In the genomic region with DNA sequence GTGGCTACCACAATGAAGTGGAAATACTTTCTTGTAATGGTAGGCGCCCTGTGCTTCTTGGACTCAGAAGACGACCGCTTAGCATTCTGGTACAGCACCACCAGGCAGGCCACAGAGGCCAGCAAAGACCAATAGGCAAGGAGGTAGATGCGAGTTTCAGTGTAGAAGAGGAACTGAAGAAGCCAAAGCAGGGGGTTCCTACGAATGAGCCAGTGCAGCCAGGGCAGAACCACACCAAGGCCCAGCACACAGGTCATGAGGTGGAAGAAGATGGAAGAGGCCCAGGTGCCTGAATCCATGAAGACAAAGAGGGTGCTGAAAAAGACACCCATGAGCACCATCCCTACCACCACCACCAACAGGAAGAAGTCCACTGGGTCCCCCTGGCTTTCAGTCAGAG, we compare ENCODE assay signal across 10 mouse cellular contexts. TPM values are rescaled to one million over a fixed set of nuclear protein-coding genes. Genes with fewer than 3 reads are reported as not detected.
A peak's percentile ranks its signal among the peaks of the same experiment; 100 is the strongest.
DNase-seq lines count a peak whose midpoint lies in the region; ATAC-seq and TF ChIP-seq lines count a peak whose summit lies in the region.
"Had no signal": no experiment of that assay in that cellular context is flagged by ENCODE, and none has a peak within 500 bp of the region (broad histone marks: within the 10 kb centered on the region; RNA-seq: fewer than 3 reads in every experiment).

No protein-coding gene starts in this region.

- peak overlapping the region; percentile 82 to 86; a peak in 3 of 4 replicates for H3K4me3 ChIP-seq in heart, embryonic 14.5 days (ENCODE audit: control insufficient read depth in 1 of 2, insufficient read depth in 1 of 2, low read depth in 1 of 2, low read length in 2 of 2)
- peak overlapping the region; percentile 89 to 93 for H3K4me3 ChIP-seq in MEL (ENCODE audit: control insufficient read depth in 1 of 2, insufficient read depth in 1 of 2, low read depth in 2 of 2, low read length in 2 of 2)
- peak overlapping the region; percentile 90 for H3K4me3 ChIP-seq in hindbrain, embryonic 14.5 days (replicated peaks; ENCODE audit: low read length)
- H3K4me3 ChIP-seq in midbrain, embryonic 14.5 days (replicated peaks; ENCODE audit: low read depth, low read length), result peak overlapping the region; percentile 92; the same call in 1 of the 2 replicates

- no peak for DNase-seq in heart, adult 9 months (ENCODE audit: low spot score in 2 of 2)
- DNase-seq in MEL (ENCODE audit: low read depth, low spot score), result peak; percentile 28
- DNase-seq in hindbrain, embryonic 14.5 days (ENCODE audit: low spot score), result no peak
- no peak for DNase-seq in midbrain, embryonic 14.5 days
- no peak for DNase-seq in embryo, embryonic 9.5 days (ENCODE audit: extremely low spot score)
- DNase-seq in right cerebral cortex, postnatal 25 days, result no peak
- no peak for DNase-seq in cerebellum, postnatal 14 days

- H3K36me3 ChIP-seq in heart, embryonic 14.5 days (ENCODE audit: control insufficient read depth, insufficient read depth, low read length), result peaks cover 7% of the 10 kb centered on the region
- peaks cover 0 to 12% of the 10 kb centered on the region in 2 experiments; a peak in 3 of 4 replicates for H3K36me3 ChIP-seq in MEL (ENCODE audit: control insufficient read depth in 1 of 2, insufficient read depth in 2 of 2, low read length in 2 of 2)
- 0 out of 2 replicates have a peak, but pooled peaks cover 11% of the 10 kb centered on the region for H3K36me3 ChIP-seq in hindbrain, embryonic 14.5 days (replicated peaks; ENCODE audit: control insufficient read depth, insufficient read depth)
- peaks cover 6% of the 10 kb centered on the region for H3K36me3 ChIP-seq in midbrain, embryonic 14.5 days (ENCODE audit: control insufficient read depth, insufficient read depth, low read length)

- peak overlapping the region; percentile 85 for H3K4me2 ChIP-seq in heart, embryonic 14.5 days (ENCODE audit: low read length)
- H3K4me2 ChIP-seq in hindbrain, embryonic 14.5 days (replicated peaks), result peak overlapping the region; percentile 92
- H3K4me2 ChIP-seq in midbrain, embryonic 14.5 days (ENCODE audit: low read length), result peak overlapping the region; percentile 91

- H3K27ac ChIP-seq in heart, embryonic 14.5 days (replicated peaks in 1 of 2; ENCODE audit: control insufficient read depth in 1 of 2, insufficient read depth in 1 of 2, low read depth in 2 of 2, low read length in 2 of 2), result no peak overlapping the region
- H3K27ac ChIP-seq in MEL (ENCODE audit: control insufficient read depth, low read depth, low read length), result no peak overlapping the region
- no peak overlapping the region for H3K27ac ChIP-seq in hindbrain, embryonic 14.5 days
- H3K27ac ChIP-seq in midbrain, embryonic 14.5 days (replicated peaks; ENCODE audit: low read depth, low read length), result no peak overlapping the region

- no peaks in the 10 kb centered on the region for H3K9me3 ChIP-seq in heart, embryonic 14.5 days (ENCODE audit: control insufficient read depth, low read length)
- H3K9me3 ChIP-seq in MEL (replicated peaks; ENCODE audit: insufficient read depth, low read length), result no peaks in the 10 kb centered on the region
- no peaks in the 10 kb centered on the region for H3K9me3 ChIP-seq in hindbrain, embryonic 14.5 days (ENCODE audit: control insufficient read depth, low read length)
- H3K9me3 ChIP-seq in midbrain, embryonic 14.5 days (ENCODE audit: control insufficient read depth, low read length), result no peaks in the 10 kb centered on the region

- peaks cover 43% of the 10 kb centered on the region for H3K79me2 ChIP-seq in MEL (ENCODE audit: control insufficient read depth, insufficient read depth, low read length, poor library complexity)

- TF ChIP-seq POLR2A in MEL (IDR thresholded peaks at IDR 0.05; ENCODE audit: control insufficient read depth in 1 of 2, insufficient read depth in 1 of 2, low read depth in 1 of 2, low read length in 2 of 2, poor library complexity in 1 of 2), result no peak

- WGBS in heart, embryonic 14.5 days, result 97% methylated on average over 5 of the region's 5 CpGs
- 91% methylated on average over 5 of the region's 5 CpGs for WGBS in hindbrain, embryonic 14.5 days
- 93% methylated on average over 5 of the region's 5 CpGs for WGBS in midbrain, embryonic 14.5 days

- no peak overlapping the region; the same call in 1 of the 2 replicates for H3K9ac ChIP-seq in heart, embryonic 14.5 days (ENCODE audit: low read length)
- H3K9ac ChIP-seq in MEL (ENCODE audit: control insufficient read depth, low read depth, low read length, poor library complexity, severe bottlenecking), result peak overlapping the region; percentile 85
- H3K9ac ChIP-seq in hindbrain, embryonic 14.5 days, result no peak overlapping the region
- no peak overlapping the region; the same call in 1 of the 2 replicates for H3K9ac ChIP-seq in midbrain, embryonic 14.5 days (replicated peaks; ENCODE audit: low read length)

- TF ChIP-seq CTCF in MEL (IDR thresholded peaks at IDR 0.05 in 2 of 3, conservative IDR thresholded peaks at IDR 0.05 in 1 of 3; ENCODE audit: control insufficient read depth in 1 of 3, insufficient read depth in 1 of 3, low read depth in 2 of 3, low read length in 3 of 3, poor library complexity in 1 of 3, severe bottlenecking in 1 of 3), result no peak

- ATAC-seq in heart, embryonic 14.5 days (ENCODE audit: insufficient number of reproducible peaks, insufficient read depth, low FRiP score, low read depth), result no peak
- no peak for ATAC-seq in hindbrain, embryonic 14.5 days (ENCODE audit: low FRiP score)
- no peak for ATAC-seq in midbrain, embryonic 14.5 days (ENCODE audit: low FRiP score, low TSS enrichment)

- H3K4me1 ChIP-seq in heart, embryonic 14.5 days (ENCODE audit: control insufficient read depth in 2 of 2, insufficient read depth in 2 of 2, low read length in 2 of 2), result peaks cover 10 to 17% of the 10 kb centered on the region in 2 experiments
- H3K4me1 ChIP-seq in MEL (ENCODE audit: control insufficient read depth in 1 of 2, insufficient read depth in 2 of 2, low read length in 2 of 2), result peaks cover 0 to 14% of the 10 kb centered on the region in 2 experiments; a peak in 3 of 4 replicates
- peaks cover 20% of the 10 kb centered on the region for H3K4me1 ChIP-seq in hindbrain, embryonic 14.5 days (replicated peaks; ENCODE audit: control insufficient read depth, insufficient read depth, low read length)
- peaks cover 21% of the 10 kb centered on the region for H3K4me1 ChIP-seq in midbrain, embryonic 14.5 days (ENCODE audit: control insufficient read depth, insufficient read depth, low read length)

- TF ChIP-seq RAD21 in MEL (IDR thresholded peaks at IDR 0.05; ENCODE audit: low read depth, low read length), result no peak

- no peaks in the 10 kb centered on the region for H3K27me3 ChIP-seq in heart, embryonic 14.5 days (ENCODE audit: control insufficient read depth, insufficient read depth, low read length)
- H3K27me3 ChIP-seq in MEL (ENCODE audit: control insufficient read depth in 1 of 2, insufficient read depth in 2 of 2, low read length in 2 of 2), result no peaks in the 10 kb centered on the region
- no peaks in the 10 kb centered on the region for H3K27me3 ChIP-seq in hindbrain, embryonic 14.5 days (ENCODE audit: control insufficient read depth, insufficient read depth, low read length)
- H3K27me3 ChIP-seq in midbrain, embryonic 14.5 days (ENCODE audit: control insufficient read depth, insufficient read depth, low read length), result no peaks in the 10 kb centered on the region

- no peak for TF ChIP-seq EP300 in MEL (IDR thresholded peaks at IDR 0.05; ENCODE audit: low read depth in 1 of 2, low read length in 2 of 2)

TF ChIP-seq in MEL, 35 proteins besides CTCF, POLR2A, EP300 and RAD21 (continues in another document):
- TF ChIP-seq MYB (IDR thresholded peaks at IDR 0.05; ENCODE audit: low read depth, low read length), result no peak

RNA-seq across cellular contexts. Expression of gene Dolk, which starts 1.1 kb away (rescaled TPM):
- 33.0 and 33.4 TPM in 2 replicates for polyA plus RNA-seq in heart, embryonic 14.5 days (2014; fragmentation: Nextera tagmentation; extraction: Ambion mirVana)
- total RNA-seq in MEL (2012; rRNA removed), result 13.7 and 21.7 TPM in 2 replicates
- 10 to 100 TPM in 1 of 2 experiments, not detected in 1; 18.5 TPM for polyA plus RNA-seq in MEL (2012; ENCODE audit: insufficient read depth in 1 of 2, insufficient read length in 2 of 2, low read depth in 1 of 2, low replicate concordance in 2 of 2, missing spikeins in 1 of 2)
- polyA plus RNA-seq in hindbrain, embryonic 14.5 days (2014; fragmentation: Nextera tagmentation; extraction: Ambion mirVana), result 37.1 and 39.2 TPM in 2 replicates
- 32.2 and 32.7 TPM in 2 replicates for polyA plus RNA-seq in midbrain, embryonic 14.5 days (2014; fragmentation: Nextera tagmentation; extraction: Ambion mirVana)

RNA-seq across cellular contexts. Expression of gene Nup188, which starts 1.2 kb away (rescaled TPM):
- 23.9 and 26.2 TPM in 2 replicates for polyA plus RNA-seq in heart, embryonic 14.5 days (2014; fragmentation: Nextera tagmentation; extraction: Ambion mirVana)
- 58.6 and 63.2 TPM in 2 replicates for total RNA-seq in MEL (2012; rRNA removed)
- polyA plus RNA-seq in MEL (2012; ENCODE audit: insufficient read depth in 1 of 2, insufficient read length in 2 of 2, low read depth in 1 of 2, low replicate concordance in 2 of 2, missing spikeins in 1 of 2), result 100 to 1,000 TPM in 1 of 2 experiments, not detected in 1; 119 TPM
- polyA plus RNA-seq in hindbrain, embryonic 14.5 days (2014; fragmentation: Nextera tagmentation; extraction: Ambion mirVana), result 19.5 and 24.8 TPM in 2 replicates
- 20.5 and 26.0 TPM in 2 replicates for polyA plus RNA-seq in midbrain, embryonic 14.5 days (2014; fragmentation: Nextera tagmentation; extraction: Ambion mirVana)

RNA-seq across cellular contexts. Expression of gene Gm28038, which starts 4.2 kb away (rescaled TPM):
- polyA plus RNA-seq in heart, embryonic 14.5 days (2014; fragmentation: Nextera tagmentation; extraction: Ambion mirVana), result not detected in 2 replicates
- total RNA-seq in MEL (2012; rRNA removed), result not detected in 2 replicates
- polyA plus RNA-seq in MEL (2012; ENCODE audit: insufficient read depth in 1 of 2, insufficient read length in 2 of 2, low read depth in 1 of 2, low replicate concordance in 2 of 2, missing spikeins in 1 of 2), result not detected
- not detected in 2 replicates for polyA plus RNA-seq in hindbrain, embryonic 14.5 days (2014; fragmentation: Nextera tagmentation; extraction: Ambion mirVana)
- polyA plus RNA-seq in midbrain, embryonic 14.5 days (2014; fragmentation: Nextera tagmentation; extraction: Ambion mirVana), result not detected in 2 replicates
- total RNA-seq: left cerebral cortex, postnatal 10 days had no signal
- polyA plus RNA-seq: embryonic facial prominence, embryonic 11.5 days had no signal

RNA-seq across cellular contexts. Expression of gene Phyhd1, which starts 19.0 kb away (rescaled TPM):
- 10.8 TPM in 2 replicates for polyA plus RNA-seq in heart, embryonic 14.5 days (2014; fragmentation: Nextera tagmentation; extraction: Ambion mirVana)
- 0.19 TPM in 1 of 2 replicates, not detected in the other for total RNA-seq in MEL (2012; rRNA removed)
- polyA plus RNA-seq in MEL (2012; ENCODE audit: insufficient read depth in 1 of 2, insufficient read length in 2 of 2, low read depth in 1 of 2, low replicate concordance in 2 of 2, missing spikeins in 1 of 2), result 1 to 10 TPM in 1 of 2 experiments, not detected in 1; 1.6 TPM
- 5.9 and 6.9 TPM in 2 replicates for polyA plus RNA-seq in hindbrain, embryonic 14.5 days (2014; fragmentation: Nextera tagmentation; extraction: Ambion mirVana)
- 4.9 and 6.0 TPM in 2 replicates for polyA plus RNA-seq in midbrain, embryonic 14.5 days (2014; fragmentation: Nextera tagmentation; extraction: Ambion mirVana)

RNA-seq across cellular contexts. Expression of gene Gm28035, which starts 44.6 kb away (rescaled TPM):
- 0.13 and 0.55 TPM in 2 replicates for polyA plus RNA-seq in heart, embryonic 14.5 days (2014; fragmentation: Nextera tagmentation; extraction: Ambion mirVana)
- 0.10 TPM in 1 of 2 replicates, not detected in the other for total RNA-seq in MEL (2012; rRNA removed)
- polyA plus RNA-seq in MEL (2012; ENCODE audit: insufficient read depth in 1 of 2, insufficient read length in 2 of 2, low read depth in 1 of 2, low replicate concordance in 2 of 2, missing spikeins in 1 of 2), result under 1 TPM in 1 of 2 experiments, not detected in 1; 0.26 TPM
- polyA plus RNA-seq in hindbrain, embryonic 14.5 days (2014; fragmentation: Nextera tagmentation; extraction: Ambion mirVana), result 0.07 and 0.17 TPM in 2 replicates
- polyA plus RNA-seq in midbrain, embryonic 14.5 days (2014; fragmentation: Nextera tagmentation; extraction: Ambion mirVana), result 0.25 TPM in 1 of 2 replicates, not detected in the other
